In the genomic region with DNA sequence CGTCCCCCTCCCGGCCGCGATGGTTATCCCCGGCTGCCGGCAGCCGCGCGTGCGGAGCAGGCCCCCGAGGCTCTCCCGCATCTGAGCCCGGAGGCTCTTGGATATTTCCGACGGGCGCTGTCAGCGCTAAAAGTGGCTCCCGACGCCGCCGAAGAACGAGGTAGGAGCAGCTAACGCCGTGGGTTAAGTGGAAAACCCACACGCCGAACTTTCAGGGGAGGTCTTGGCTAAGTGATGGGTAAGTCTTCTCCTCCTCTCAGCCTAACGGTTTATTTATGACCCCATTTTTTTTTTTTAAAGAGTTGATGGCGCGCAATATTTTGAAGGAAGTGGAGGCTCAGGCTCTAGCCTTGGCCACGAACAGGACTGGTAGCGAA, we compare ENCODE assay signal across 8 mouse cellular contexts. TPM values are rescaled to one million over a fixed set of nuclear protein-coding genes. Genes with fewer than 3 reads are reported as not detected.
DNase-seq lines count a peak whose midpoint lies in the region; ATAC-seq and TF ChIP-seq lines count a peak whose summit lies in the region.

No protein-coding gene starts in this region.

- DNase-seq in kidney, adult 2 months: no peak
- DNase-seq in kidney, postnatal 25 days: no peak
- no peak for DNase-seq in embryo, embryonic 9.5 days (ENCODE audit: extremely low spot score)
- no peak for DNase-seq in layer of hippocampus, postnatal 10 days (ENCODE audit: low spot score in 2 of 2)

- no peak for TF ChIP-seq POLR2A in kidney, adult 2 months (IDR thresholded peaks at IDR 0.05; ENCODE audit: low read depth, low read length)

- peak overlapping the region; percentile 83 for H3K9ac ChIP-seq in hindbrain, embryonic 12.5 days
- peak overlapping the region; percentile 83 for H3K9ac ChIP-seq in midbrain, embryonic 12.5 days (replicated peaks)

- no peaks in the 10 kb centered on the region for H3K9me3 ChIP-seq in hindbrain, embryonic 12.5 days (replicated peaks)
- H3K9me3 ChIP-seq in midbrain, embryonic 12.5 days: no peaks in the 10 kb centered on the region

- H3K36me3 ChIP-seq in kidney, adult 2 months (ENCODE audit: control insufficient read depth, insufficient read depth, low read length): no peaks in the 10 kb centered on the region; the same call in 1 of the 2 replicates
- peaks cover 24% of the 10 kb centered on the region for H3K36me3 ChIP-seq in hindbrain, embryonic 12.5 days
- H3K36me3 ChIP-seq in midbrain, embryonic 12.5 days: peaks cover 28% of the 10 kb centered on the region

- peaks cover 10% of the 10 kb centered on the region for H3K4me1 ChIP-seq in kidney, adult 2 months (ENCODE audit: control insufficient read depth, insufficient read depth, low read length)
- H3K4me1 ChIP-seq in hindbrain, embryonic 12.5 days: peaks cover 24% of the 10 kb centered on the region
- H3K4me1 ChIP-seq in midbrain, embryonic 12.5 days: peaks cover 29% of the 10 kb centered on the region

- H3K27ac ChIP-seq in kidney, adult 2 months (ENCODE audit: insufficient read depth, low read depth, low read length): no peak overlapping the region
- 0 out of 2 replicates have a peak overlapping the region, but pooled peaks have one; percentile 17 for H3K27ac ChIP-seq in hindbrain, embryonic 12.5 days
- H3K27ac ChIP-seq in midbrain, embryonic 12.5 days (replicated peaks): no peak overlapping the region

- peak overlapping the region; percentile 65 for H3K4me3 ChIP-seq in kidney, adult 2 months (ENCODE audit: insufficient read depth, low read depth, low read length)
- peak overlapping the region; percentile 93 for H3K4me3 ChIP-seq in hindbrain, embryonic 12.5 days
- peak overlapping the region; percentile 92 for H3K4me3 ChIP-seq in midbrain, embryonic 12.5 days

- under 1% methylated on average over 31 of the region's 31 CpGs for WGBS in kidney, adult 2 months
- 0% methylated on average over 31 of the region's 31 CpGs for WGBS in hindbrain, embryonic 12.5 days
- WGBS in midbrain, embryonic 12.5 days: under 1% methylated on average over 31 of the region's 31 CpGs

- TF ChIP-seq CTCF in kidney, adult 2 months (conservative IDR thresholded peaks at IDR 0.05; ENCODE audit: insufficient read depth, insufficient read length, low read depth, low read length): no peak

- peak; percentile 33 for ATAC-seq in activated CD4-positive, CD25-positive, alpha-beta regulatory T cell, adult 4 months
- no peak for ATAC-seq in hindbrain, embryonic 12.5 days (ENCODE audit: low FRiP score)
- ATAC-seq in midbrain, embryonic 12.5 days (ENCODE audit: low FRiP score, low read depth): no peak; the same call in 1 of the 2 replicates
- no peak for ATAC-seq in megakaryocyte progenitor cell, adult 5-6 weeks (replicated peaks; ENCODE audit: poor library complexity)

- H3K4me2 ChIP-seq in hindbrain, embryonic 12.5 days (replicated peaks): peak overlapping the region; percentile 99
- H3K4me2 ChIP-seq in midbrain, embryonic 12.5 days (replicated peaks): peak overlapping the region; percentile 96

- H3K27me3 ChIP-seq in kidney, adult 2 months (replicated peaks; ENCODE audit: control insufficient read depth, insufficient read depth, low read length): no peaks in the 10 kb centered on the region
- no peaks in the 10 kb centered on the region for H3K27me3 ChIP-seq in hindbrain, embryonic 12.5 days
- no peaks in the 10 kb centered on the region for H3K27me3 ChIP-seq in midbrain, embryonic 12.5 days

RNA-seq across cellular contexts. Expression of a gene that starts 0.4 kb away (rescaled TPM):
- 12.9 and 16.1 TPM in 2 replicates for polyA plus RNA-seq in kidney, adult 2 months (2012; rRNA removed)
- 1 to 10 TPM; 6.0 to 8.2 TPM for polyA plus RNA-seq in activated CD4-positive, CD25-positive, alpha-beta regulatory T cell, adult 4 months (2017; shearing (Covaris generic))
- polyA plus RNA-seq in hindbrain, embryonic 12.5 days (2016; fragmentation: Nextera tagmentation; extraction: Ambion mirVana): 42.0 and 47.5 TPM in 2 replicates
- 44.1 and 45.9 TPM in 2 replicates for polyA plus RNA-seq in midbrain, embryonic 12.5 days (2016; fragmentation: Nextera tagmentation; extraction: Ambion mirVana)
- total RNA-seq in layer of hippocampus, postnatal 10 days (2021): 10 to 100 TPM; 16.4 to 17.1 TPM
- total RNA-seq in megakaryocyte progenitor cell, adult 5-6 weeks (2015): 25.6 and 26.5 TPM in 2 replicates
- total RNA-seq in megakaryocyte progenitor cell, adult 5-6 weeks (2017): 27.8 and 32.2 TPM in 2 replicates

RNA-seq across cellular contexts. Expression of a gene that starts 0.4 kb away (rescaled TPM):
- polyA plus RNA-seq in kidney, adult 2 months (2012; rRNA removed): 223 and 228 TPM in 2 replicates
- polyA plus RNA-seq in activated CD4-positive, CD25-positive, alpha-beta regulatory T cell, adult 4 months (2017; shearing (Covaris generic)): 10 to 100 TPM; 46.4 to 48.9 TPM
- polyA plus RNA-seq in hindbrain, embryonic 12.5 days (2016; fragmentation: Nextera tagmentation; extraction: Ambion mirVana): 73.2 and 75.0 TPM in 2 replicates
- polyA plus RNA-seq in midbrain, embryonic 12.5 days (2016; fragmentation: Nextera tagmentation; extraction: Ambion mirVana): 64.8 and 65.9 TPM in 2 replicates
- total RNA-seq in layer of hippocampus, postnatal 10 days (2021): 100 to 1,000 TPM; 103 to 110 TPM
- 45.7 and 50.9 TPM in 2 replicates for total RNA-seq in megakaryocyte progenitor cell, adult 5-6 weeks (2015)
- total RNA-seq in megakaryocyte progenitor cell, adult 5-6 weeks (2017): 11.5 and 30.2 TPM in 2 replicates

RNA-seq across cellular contexts. Expression of a gene that starts 12.4 kb away (rescaled TPM):
- 485 and 513 TPM in 2 replicates for polyA plus RNA-seq in kidney, adult 2 months (2012; rRNA removed)
- polyA plus RNA-seq in activated CD4-positive, CD25-positive, alpha-beta regulatory T cell, adult 4 months (2017; shearing (Covaris generic)): not detected
- polyA plus RNA-seq in hindbrain, embryonic 12.5 days (2016; fragmentation: Nextera tagmentation; extraction: Ambion mirVana): 0.36 and 0.56 TPM in 2 replicates
- not detected in 2 replicates for polyA plus RNA-seq in midbrain, embryonic 12.5 days (2016; fragmentation: Nextera tagmentation; extraction: Ambion mirVana)
- total RNA-seq in layer of hippocampus, postnatal 10 days (2021): under 1 TPM; 0.47 to 0.89 TPM
- total RNA-seq in megakaryocyte progenitor cell, adult 5-6 weeks (2015): 0.20 and 0.77 TPM in 2 replicates
- 0.51 TPM in 1 of 2 replicates, not detected in the other for total RNA-seq in megakaryocyte progenitor cell, adult 5-6 weeks (2017)

RNA-seq across cellular contexts. Expression of a gene that starts 15.4 kb away (rescaled TPM):
- polyA plus RNA-seq in kidney, adult 2 months (2012; rRNA removed): 0.56 and 0.76 TPM in 2 replicates
- polyA plus RNA-seq in activated CD4-positive, CD25-positive, alpha-beta regulatory T cell, adult 4 months (2017; shearing (Covaris generic)): under 1 TPM in 1 of 2 experiments, not detected in 1; 0.40 TPM
- polyA plus RNA-seq in hindbrain, embryonic 12.5 days (2016; fragmentation: Nextera tagmentation; extraction: Ambion mirVana): 0.36 and 0.57 TPM in 2 replicates
- 0.24 and 0.41 TPM in 2 replicates for polyA plus RNA-seq in midbrain, embryonic 12.5 days (2016; fragmentation: Nextera tagmentation; extraction: Ambion mirVana)
- under 1 TPM; 0.45 to 0.64 TPM for total RNA-seq in layer of hippocampus, postnatal 10 days (2021)
- total RNA-seq in megakaryocyte progenitor cell, adult 5-6 weeks (2015): 0.39 and 0.44 TPM in 2 replicates
- 0.47 and 0.62 TPM in 2 replicates for total RNA-seq in megakaryocyte progenitor cell, adult 5-6 weeks (2017)

RNA-seq across cellular contexts. Expression of a gene that starts 19.9 kb away (rescaled TPM):
- polyA plus RNA-seq in kidney, adult 2 months (2012; rRNA removed): 0.75 and 1.1 TPM in 2 replicates
- 1 to 10 TPM; 2.5 to 5.6 TPM for polyA plus RNA-seq in activated CD4-positive, CD25-positive, alpha-beta regulatory T cell, adult 4 months (2017; shearing (Covaris generic))
- polyA plus RNA-seq in hindbrain, embryonic 12.5 days (2016; fragmentation: Nextera tagmentation; extraction: Ambion mirVana): 0.72 TPM in 1 of 2 replicates, not detected in the other
- polyA plus RNA-seq in midbrain, embryonic 12.5 days (2016; fragmentation: Nextera tagmentation; extraction: Ambion mirVana): 0.13 TPM in 1 of 2 replicates, not detected in the other
- total RNA-seq in layer of hippocampus, postnatal 10 days (2021): under 1 TPM; 0.62 to 0.69 TPM
- 18.5 and 19.9 TPM in 2 replicates for total RNA-seq in megakaryocyte progenitor cell, adult 5-6 weeks (2015)
- total RNA-seq in megakaryocyte progenitor cell, adult 5-6 weeks (2017): 31.4 and 42.4 TPM in 2 replicates

Comparison
In these comparisons a context has a peak if more than half of its experiments do, and no peak if none do; other contexts are left out.
1. RNA of a gene that starts 12.4 kb away (polyA plus RNA-seq): 485 to 513 TPM in kidney, adult 2 months; 0.36 to 0.56 TPM in hindbrain, embryonic 12.5 days, not detected in midbrain, embryonic 12.5 days and not detected in activated CD4-positive, CD25-positive, alpha-beta regulatory T cell, adult 4 months; every median in the first group is over 100 times any median in the second.
2. Peak in every context shown above with its lines, with median percentiles within 50 percentile points of each other: H3K4me3 ChIP-seq.